Mouse (Mus musculus): ENCODE results near the gene Pank1.

DNA sequence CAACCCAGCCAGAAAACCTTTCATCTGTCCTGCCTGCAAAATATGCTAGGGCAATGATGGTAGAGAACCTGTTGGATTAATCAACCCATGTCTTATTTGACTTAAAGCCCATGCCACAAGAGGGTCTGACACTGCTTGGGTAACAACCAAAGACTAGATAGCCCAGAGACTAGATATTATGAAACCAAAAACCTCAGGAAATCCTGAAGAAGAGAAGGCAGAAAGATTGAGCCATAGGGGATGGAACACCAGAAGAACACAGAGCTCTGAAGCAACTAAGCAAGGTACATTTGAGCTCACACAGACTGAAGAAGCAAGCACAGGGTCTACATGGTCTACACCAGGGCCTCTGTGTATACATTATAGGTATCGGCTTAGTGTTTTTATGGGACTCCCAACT is 100.3 kb downstream of the Pank1 start:
- TF ChIP-seq CTCF (IDR thresholded peaks at IDR 0.05; ENCODE audit: extremely low read depth, insufficient read depth, insufficient read length, insufficient replicate concordance) (no peak), POLR2A (IDR thresholded peaks at IDR 0.05; ENCODE audit: low read depth, low read length) (no peak)
